Mouse (Mus musculus): ENCODE measurements around the gene Pbx1.
A peak's percentile ranks its signal among the peaks of the same experiment; 100 is the strongest.

Pbx1 gene

DNA sequence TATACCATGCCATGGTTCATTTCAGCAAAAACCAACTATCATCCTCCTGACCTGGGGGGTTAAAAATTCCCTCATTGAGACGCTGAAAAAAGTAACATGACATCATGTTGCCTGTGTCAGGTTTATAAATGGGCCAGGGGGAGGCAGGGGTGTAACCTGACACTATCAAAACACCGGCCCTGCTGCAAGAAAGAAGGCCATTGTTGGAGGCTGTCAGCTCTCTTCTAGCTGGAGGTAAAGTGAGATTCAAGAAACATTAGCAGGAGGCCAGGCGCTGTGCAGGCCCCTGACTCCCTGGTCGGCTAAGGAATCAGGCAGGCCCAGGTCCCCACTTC, 49.3 kb downstream of the Pbx1 start:
- no peak for DNase-seq

DNA sequence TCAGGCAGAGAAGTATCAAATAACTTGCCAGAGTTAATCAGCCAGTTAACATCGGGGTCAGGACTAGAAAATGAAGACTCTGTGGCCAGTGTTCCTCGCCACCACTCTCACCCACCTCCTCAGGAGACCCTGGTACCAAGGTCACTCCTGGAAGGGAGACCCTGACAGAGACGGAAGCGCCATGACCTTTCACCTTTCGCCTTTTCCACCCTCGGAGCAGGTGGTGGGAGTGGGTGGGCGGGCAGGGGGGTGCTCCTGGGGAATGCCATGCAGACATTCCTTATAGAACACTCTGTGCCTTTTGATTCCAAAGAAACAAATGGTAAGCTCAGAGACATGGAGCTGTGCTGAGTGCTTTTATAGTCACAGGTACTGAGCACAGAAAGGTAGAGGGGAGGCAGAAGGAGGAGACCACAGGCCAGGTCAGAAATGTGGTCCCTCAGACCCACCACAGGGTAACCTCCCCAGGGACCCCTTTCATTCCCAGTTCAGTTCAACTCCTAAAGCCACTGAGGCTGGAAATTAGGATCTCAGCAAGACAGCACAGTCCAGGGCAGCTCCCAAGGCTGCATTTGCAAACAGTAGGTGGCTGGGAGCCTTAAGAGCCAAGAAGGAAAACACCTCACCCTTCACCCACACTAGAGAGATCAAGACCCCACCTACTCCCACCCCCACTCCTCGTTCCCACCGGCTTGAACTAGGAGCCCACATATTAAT, 49.8 kb downstream of the Pbx1 start:
- DNase-seq, result no peak

DNA sequence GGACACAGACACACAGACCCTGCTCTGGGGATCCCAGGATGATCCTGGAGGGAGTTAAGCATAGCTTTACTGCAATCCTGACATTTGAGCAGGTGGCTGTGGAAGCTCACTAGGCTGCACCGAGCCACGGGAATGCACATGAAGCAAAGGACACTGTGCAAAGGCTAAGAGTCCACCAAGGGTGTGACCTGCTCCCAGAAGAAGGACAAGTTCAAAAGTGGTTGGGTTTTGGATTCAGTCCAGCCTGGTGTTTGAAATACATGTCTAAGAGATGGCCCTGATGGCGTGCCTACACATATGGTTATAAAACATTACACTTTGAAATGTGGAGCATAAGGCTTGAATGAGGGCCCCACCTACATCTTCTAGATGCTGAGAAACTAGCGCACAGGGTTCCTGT, 50.6 kb downstream of the Pbx1 start:
- no peak for DNase-seq

DNA sequence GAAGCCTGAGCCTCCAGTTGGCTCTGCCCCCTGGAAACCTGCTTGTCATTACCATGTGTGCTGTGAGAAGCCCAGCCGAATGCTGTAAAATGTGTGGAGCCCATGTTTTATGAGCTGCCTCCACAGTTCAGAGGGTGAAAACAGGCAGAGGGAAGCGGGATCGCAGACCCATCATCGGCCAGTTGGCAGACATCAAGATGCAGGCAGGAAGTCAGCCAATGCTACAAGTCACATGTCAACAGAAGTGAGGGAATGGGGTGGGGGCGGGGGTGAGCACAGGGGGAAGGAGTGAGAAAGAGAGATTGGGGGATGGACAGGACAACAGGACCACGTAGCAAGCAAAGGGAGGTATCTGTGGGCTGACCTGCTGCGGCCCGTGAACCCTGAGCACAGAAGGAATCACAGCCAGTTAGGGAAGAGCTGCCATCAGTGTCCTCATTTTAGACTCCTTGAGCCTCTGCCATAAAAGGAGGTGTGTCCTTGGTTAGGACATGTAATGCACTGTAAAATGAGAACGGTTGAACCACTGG, 51.8 kb downstream of the Pbx1 start:
- no peak for DNase-seq

DNA sequence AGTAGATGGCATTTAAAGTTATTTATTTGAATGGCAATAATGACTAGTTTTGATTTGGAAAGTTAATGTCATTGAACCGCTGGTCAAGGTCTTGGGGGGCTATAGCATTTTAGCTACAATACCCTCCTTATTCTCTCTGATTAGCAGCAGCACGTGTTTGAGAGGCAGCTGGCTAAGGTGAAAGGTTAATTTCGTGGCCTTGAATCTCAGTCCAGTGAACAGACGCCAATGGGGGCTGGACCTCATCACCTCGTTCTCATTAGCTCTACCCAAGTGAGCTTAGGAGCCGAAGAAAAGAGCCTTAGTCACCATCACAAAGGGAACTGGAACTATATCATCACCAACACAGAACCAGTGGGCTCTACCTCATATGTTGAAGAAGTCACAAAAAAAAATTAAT, 54.4 kb downstream of the Pbx1 start:
- no peak for DNase-seq

DNA sequence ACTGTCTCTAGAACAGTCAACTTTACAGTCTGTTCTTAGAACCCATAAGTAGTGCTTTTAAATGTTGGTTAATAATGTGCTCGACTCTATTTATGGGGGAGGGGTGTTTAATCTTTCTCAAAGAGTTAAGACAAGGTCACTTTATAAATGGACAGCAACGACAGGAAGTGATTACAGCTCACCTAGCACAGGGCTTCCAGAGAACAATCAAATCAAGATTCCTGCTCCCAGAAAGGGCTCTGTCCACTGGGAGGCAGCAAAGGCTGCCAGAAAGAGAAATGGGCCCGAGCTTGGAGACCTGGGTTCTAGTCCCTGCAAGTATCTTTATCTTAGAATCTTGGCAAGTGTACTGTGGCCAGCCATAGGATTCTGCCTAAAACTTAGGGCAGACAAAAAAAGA, 55.7 kb downstream of the Pbx1 start:
- DNase-seq, result no peak

DNA sequence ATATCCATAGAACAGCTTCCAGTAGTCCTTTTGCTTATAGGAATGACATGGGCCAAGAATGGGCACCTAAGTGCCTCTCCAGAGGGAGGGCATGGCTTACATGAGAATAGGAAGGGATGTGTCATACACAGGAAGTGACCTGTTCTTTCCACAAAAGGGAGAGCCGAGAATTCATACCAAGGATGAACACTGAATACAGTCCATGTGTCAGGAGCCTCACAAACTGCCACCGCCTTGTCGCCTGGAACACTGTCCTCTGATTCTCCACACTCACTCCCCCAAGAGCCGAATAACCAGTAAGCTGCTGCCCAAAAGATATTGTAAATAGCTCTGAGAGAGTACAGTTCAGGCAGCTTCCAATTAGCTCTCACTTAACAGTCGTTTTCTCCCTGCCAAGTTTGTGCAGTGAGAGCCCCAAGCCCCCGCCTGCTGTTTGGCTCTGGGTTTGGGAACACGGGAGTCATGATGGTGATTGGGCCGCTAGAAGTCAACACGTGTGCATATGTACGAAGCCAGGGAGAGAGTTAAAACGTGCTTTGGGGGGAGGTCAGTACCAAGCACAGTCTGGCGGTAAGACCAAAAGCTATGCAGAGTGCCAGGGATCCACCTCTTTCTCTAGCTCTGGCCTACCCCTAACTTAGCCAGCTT, 57.0 kb downstream of the Pbx1 start:
- DNase-seq, result no peak

DNA sequence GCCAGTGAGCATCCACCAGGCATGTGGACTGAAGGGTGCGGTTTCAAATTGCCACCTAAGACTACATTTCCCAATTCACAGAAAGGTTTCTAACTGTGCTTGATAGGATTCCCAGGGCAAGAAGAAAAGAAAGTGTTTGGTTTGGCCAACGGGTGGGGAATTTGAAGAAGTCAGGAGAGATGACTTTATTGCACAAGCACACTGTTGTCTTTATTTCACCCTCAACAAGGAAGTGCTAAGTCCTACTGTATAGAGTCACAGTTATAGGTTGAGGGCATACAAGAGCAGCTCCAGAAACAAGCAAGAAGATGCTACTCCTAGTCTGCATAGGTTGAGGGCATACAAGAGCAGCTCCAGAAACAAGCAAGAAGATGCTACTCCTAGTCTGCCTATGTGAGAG, 60.0 kb downstream of the Pbx1 start:
- no peak for DNase-seq

DNA sequence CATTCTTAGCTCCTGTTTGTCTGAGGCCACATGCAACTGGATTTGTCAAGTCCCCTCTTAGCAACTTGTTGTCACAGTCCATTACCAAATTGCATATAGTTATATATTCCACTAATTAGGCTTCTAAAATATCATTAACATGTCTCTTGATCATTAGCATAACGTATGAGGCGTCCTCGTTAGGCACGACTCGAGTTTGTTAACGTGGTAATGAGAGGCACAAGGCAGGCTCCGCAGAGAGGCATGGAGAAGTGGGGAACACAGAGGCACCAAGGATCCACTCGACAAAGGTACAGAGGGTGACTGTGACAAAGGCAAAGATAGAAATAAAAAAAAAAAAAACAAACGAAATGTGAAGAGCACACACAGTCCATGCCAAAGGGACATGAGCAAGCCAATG, 61.1 kb downstream of the Pbx1 start:
- no peak for DNase-seq

DNA sequence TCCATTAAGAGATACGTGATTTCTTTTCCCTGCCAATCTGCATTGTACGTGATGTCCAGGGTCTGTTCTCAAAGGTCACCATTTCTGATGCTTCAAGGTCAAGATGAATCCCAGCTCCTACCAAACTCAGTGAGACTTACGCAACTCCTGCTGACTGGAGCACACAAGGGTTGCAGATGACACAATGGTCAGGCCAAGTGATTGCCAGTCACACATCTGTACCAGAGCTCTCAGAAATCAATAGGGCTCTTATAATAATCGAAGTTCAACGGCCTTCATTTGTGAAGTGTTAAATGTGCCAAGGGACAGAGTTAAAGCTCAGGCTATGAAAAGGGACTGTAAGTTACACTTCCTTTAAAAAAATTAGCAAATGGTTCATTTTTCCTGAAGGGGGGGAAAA, 65.8 kb downstream of the Pbx1 start:
- DNase-seq, result no peak

DNA sequence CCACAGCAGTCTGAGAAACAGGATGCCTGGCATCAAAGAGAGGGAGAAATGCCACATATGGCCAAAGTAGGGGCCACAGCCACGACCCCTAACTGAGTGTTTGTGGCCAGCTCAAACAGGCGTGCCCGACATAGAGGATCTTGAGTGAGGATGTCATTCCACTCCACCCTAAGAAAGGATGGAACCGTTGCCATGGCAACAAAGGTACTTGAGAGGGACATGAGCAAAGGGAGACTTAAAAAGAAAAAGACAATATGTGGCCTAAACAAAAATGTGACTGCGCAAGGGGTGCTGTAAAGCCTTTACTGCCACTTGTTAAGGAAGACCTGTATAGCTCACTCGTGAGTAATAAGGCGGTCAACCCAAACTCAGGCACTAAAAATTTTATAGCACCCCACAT, 67.7 kb downstream of the Pbx1 start:
- DNase-seq, result no peak

DNA sequence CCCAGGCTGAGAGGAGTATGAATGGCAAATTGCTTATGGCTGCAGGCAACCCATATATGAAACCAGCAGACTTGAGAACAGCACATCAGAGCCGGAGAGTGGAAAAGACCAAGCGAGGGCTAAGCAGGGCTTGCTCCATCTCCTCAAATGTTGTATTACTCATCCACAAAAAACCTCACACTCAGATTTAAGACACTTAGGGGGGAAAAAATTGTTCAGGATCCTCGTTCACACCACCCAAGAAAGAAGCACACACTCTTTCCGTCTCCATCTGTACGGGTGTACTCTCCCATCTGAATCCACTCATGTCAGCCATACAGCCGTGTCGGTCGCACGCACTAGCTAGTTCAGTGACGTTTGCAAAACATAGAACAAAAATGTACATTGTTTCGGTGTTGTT, 69.0 kb downstream of the Pbx1 start:
- no peak for DNase-seq

DNA sequence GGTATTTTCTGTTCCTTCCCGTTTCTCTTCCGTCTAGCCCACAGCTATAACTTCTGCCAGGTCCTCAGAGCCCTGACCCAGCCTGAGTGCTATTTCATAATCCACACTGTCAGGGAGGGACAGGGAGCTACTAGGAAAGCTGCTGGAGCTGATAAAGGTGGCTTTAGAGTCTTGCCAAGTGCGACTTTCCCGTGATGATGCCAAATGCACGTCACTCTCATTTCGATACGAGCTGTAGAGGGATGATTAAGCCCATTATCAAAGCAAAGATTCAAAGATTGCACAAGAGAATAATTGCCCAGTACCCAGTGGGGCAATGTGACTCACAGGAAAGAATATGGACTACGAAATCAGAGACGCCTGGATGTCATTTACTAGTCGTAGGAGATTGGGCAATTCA, 69.6 kb downstream of the Pbx1 start:
- DNase-seq, result no peak

DNA sequence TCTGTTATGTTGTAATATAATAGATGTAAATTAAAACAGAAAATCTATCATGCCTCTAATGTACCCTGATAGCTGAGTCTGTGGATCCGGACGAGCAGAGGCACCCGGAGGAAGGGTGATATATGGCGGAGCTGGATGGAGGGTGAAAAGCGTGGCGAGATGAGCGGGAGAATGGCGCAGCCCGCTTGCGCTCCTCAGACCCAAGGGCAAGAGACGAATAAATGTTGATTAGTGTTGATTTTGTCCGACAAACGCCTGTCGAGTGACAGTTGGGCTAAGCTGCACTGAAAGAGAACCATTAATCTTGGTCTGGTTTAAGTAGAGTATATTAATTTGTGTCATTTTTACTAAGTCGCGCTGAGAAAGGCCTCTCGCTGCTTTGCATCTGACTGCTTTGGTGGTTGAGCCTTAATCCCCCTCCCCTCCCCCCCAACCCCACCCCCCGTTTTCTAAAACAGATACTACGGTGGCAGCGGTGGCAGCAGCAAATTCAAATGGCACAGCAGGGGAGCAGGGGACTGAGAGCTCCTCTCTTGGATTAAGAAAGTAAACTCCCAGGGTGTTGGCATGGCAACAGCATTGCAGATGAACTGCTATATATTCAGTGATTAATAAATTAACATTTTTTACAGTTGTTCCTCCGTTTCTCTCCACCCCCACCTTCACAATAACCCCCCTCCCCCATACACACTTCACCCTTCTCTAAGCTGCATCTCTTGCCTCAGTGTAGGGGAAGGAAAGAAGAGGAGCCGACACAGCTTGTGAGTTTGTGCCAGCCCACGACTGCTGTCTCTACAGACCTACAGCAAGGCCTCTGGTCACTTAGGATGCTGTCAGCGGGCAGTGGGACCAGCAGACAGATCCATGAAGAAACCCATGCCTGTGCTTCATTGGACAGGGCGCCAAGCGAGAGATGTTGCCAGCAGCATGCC, 74.1 kb downstream of the Pbx1 start:
- DNase-seq, result no peak

DNA sequence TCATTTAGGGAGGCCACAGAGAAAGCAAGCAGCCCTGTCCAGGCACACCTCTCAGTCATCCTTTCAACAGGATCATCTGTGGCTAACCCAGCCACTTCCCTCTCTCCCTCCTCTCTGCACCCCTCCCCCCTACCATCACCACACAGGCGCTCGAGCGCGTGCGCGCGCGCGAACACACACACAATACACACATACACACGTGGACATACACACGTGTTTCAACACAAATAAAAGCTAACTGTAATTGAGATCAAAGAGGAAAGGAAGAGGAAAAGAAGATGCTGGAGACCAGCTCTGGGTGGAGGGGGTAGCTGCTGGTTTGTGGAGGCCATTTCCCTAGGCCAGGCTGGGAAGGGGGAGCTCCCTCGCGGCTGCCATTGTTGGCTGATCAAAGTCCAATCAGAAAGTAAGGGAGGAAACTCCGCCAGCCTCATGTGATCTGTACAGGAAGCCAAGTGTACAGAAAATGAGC, 75.1 kb downstream of the Pbx1 start:
- peak; percentile 36 for DNase-seq

DNA sequence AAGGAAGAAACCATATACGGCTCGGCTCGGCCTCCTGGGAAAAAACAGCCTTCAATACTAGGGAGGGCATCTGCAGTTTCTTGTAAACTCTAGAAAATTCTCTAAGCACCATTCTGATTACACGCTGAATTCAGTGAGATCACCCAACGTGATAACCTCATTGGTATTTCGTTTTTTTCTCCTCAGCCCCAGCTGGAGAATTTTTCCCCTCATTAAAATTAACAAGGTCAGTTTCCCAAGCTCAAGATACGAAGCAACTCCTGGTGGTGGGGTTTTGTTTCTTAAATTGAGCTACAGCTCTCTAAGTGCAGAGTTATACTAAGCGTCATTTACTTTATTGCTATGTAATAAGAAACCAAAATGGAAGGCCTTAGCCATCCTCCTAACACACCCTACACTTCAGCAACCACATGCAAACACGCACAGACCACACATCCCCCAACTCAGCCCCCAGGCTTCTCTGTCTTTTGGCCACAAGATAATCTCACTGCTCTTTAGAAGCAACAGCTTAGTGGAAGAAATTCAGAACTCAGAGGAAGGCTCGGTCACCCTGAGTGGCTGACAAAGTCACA, 76.0 kb downstream of the Pbx1 start:
- no peak for DNase-seq

DNA sequence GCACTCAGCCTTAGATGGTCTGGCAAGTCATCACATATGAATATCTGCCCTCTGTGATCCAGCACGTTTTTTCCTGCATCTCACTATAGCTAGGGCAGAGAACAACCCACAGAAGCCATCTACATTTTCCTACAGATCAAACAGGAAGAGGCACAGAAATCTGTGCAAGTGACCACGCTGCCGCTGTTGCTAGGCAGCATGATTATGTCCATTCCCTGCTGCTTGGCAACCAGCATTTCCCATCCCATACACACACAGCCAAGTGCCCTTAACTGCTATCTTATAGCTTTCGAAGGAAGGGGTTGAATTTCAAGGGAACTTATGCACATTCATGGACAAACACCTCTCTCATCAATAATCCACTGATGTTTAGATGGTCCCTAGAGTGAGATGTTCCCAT, 77.1 kb downstream of the Pbx1 start:
- no peak for DNase-seq

DNA sequence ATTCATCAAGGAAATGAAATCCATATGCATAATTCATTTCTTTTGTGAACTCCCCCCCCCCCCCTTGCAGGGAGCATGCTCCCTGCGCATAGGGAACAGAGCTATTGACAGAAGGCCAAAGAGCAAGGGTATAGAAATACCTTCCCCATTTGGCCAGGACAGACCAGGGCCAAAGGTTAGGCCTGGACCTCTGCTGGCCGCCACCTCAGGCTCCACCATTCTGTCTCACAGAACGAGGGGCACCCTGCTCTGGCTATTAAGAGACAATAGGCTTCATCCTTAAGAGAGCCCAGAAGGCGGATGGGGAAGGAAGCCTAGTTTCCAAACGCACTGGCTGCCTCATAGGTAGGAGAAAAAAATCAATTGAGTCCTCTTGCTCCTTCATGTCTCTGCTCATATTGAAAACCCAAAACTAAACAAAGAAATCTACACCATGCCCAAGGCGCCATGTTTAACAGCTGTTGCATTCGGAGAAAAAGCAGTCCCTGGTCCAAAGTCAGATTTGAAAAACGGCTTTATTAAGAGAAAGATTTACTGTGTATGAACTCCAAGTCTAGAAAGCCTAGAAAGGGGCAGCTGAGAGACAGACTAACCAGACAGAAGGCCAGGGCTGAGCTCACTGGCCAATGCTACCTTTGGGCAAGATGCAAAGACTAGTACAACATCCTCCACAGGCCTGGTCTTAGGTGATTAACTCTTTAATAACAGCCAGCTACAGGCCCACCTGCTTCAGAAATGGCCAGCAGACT, 83.9 kb downstream of the Pbx1 start:
- no peak for DNase-seq

DNA sequence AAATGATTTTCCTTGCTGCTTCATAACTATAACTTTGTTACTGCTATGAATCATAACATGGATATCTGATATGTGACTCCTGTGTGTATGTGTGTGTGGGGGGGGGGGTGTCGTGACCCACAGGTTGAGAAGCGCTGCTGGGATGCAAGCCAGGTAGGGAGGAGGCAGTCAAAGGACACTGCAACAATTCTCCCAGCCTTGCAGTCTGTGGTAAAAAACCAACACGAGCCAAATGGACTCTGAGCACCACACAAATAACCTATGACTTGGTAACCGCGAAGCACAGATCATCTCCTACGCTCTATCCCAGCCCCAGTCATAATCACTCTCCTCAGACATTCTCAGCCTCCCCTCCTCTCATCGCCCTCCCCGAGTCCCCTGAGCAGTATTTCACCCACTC, 87.2 kb downstream of the Pbx1 start:
- DNase-seq, result no peak

DNA sequence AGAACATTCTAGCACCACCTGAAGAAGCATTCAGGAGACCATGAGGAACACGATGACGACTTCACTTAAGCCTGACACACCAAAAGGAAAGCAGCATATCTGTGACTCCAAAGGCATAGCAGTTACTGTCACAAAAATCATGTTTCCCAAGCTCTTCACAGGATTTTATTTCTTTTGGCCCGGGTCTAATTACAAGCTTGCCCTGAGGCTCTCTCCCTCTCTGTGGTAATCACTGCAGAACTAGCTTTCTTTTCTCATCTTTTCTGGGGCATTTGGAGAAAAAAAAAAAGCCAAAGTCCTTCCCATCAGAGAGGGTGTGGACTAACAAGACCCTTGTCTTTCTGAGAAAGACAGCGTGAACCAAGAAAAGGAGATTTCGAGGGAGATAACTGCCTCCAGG, 87.8 kb downstream of the Pbx1 start:
- no peak for DNase-seq

DNA sequence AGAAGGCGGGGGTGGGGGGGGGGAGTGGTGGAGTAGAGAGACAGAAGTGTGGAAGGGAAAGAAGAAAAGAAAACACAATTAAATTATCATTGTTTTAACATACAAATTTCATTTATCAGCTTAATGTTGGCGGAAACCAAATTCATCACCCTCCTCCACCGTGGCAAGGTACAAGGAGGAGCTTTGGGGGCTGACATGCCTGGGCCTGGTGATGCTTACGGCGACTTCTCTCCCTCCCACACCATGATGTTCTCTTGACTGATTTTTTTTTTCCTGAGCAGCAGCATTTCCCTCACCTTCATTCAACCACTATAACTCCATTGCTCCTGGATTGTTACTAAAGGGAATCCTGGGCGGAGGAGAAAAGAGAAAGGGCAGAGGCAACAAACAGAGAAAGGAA, 89.8 kb downstream of the Pbx1 start:
- no peak for DNase-seq

DNA sequence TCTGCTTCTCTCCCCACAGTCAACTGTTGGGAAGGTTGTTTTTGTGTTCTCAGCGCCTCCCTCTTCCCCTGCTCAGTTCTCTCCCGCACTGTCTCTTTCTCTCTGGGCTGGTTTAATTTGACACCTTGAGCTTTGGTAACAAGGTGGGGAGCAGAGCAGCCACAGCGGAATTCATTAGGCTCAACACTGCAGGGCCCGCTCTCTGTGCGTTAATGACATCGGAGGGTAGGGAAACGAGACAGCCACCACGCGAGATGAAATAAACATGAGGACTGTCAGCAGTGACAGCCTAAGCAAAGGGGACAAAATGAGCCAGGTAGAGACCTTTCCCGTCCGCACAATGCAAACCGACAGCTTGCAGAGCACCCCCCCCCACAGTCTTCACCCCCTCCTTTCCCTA, 90.2 kb downstream of the Pbx1 start:
- DNase-seq, result no peak

DNA sequence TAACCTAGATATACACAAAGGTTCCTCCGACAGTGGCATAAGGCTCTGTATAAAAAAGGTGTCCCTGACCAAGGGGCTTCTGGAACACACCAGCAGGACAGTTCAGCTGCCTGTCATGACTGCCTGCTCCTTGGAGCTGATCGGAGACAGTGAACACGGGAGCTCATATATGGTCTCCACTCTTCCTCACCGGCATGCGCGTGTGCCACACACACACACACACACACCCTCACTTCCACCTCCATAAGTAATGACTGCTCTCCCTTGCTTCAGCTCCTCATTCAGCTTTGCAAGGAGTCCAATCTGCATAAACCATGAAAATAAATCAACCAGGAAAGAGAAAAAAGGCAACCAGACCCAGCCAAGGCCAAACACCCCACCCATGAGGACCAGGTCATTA, 90.7 kb downstream of the Pbx1 start:
- DNase-seq, result no peak
